Mouse (Mus musculus): ENCODE data around the gene Rbpms2. TPM values are rescaled to one million over a fixed set of nuclear protein-coding genes. Genes with fewer than 3 reads are reported as not detected.
A peak's percentile ranks its signal among the peaks of the same experiment; 100 is the strongest.

The Rbpms2 gene
- 10 to 100 TPM; 29.4 to 32.5 TPM for total RNA-seq (2021)
- polyA plus RNA-seq (2012; rRNA removed) = 102 and 105 TPM in 2 replicates
- long read RNA-seq, transcript Rbpms2-201 (8 exons, 1,987 nt) = major isoform, 17 of 28 reads
- long read RNA-seq, partial matches to known transcripts = 3 of 28 reads
- long read RNA-seq, other reads (novel, unspliced or antisense) = 8 of 28 reads

DNA sequence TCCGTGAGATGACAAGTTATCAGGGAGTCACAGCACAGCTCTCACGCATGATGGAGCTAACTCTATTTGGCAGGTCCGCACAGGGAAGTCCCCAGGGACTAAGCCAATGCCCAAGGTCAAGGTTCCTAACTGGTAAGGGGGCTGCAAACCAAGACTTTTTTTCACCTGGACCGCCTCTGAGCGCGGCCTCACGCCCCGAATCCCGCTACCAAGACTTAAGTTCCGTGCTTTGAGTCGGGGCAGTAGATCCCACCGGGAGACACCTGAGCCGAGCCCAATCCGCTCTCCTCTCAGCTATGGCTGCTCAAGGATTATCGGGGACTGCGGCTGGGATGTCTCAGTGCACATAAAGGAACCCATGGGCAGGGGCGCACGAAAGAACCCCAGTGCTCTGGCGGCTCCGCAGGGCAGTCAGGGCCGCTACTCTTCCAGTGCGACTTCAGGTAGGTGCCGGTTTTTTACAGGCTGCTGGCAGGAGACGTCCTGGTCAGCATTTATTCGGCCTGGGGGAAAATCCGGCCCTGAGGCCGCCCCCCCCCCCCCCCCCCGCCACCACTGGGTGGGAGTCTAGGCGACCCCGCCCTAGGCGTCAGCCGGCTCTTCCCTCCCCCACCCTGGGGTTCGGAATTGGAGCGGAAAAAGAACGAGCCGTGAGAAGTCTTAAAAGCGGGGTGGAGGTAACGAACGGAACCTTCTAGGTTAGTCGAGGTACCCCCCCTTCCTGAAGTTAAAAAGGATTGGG, at the start of gene Rbpms2:
Gene Rbpms2, plus strand, starts transcription at position 624 of the 742 bp plus-strand sequence.
- Histone ChIP-seq H3K79me2 (replicated peaks; ENCODE audit: control insufficient read depth, insufficient read depth, low read length) (no peaks in the 10 kb centered on the region), H3K27me3 (ENCODE audit: control insufficient read depth, insufficient read depth, low read length) (no peaks in the 10 kb centered on the region), H3K9ac (ENCODE audit: low read depth, low read length) (peak within 1 kb of the TSS; percentile 95), H3K36me3 (ENCODE audit: control insufficient read depth, insufficient read depth, low read length) (no peaks in the 10 kb centered on the region), H3K27ac (peak within 1 kb of the TSS; percentile 89), H3K4me1 (ENCODE audit: control insufficient read depth, insufficient read depth, low read length) (no peaks in the 10 kb centered on the region), H3K4me3 (peak within 1 kb of the TSS; percentile 59)
- TF ChIP-seq CTCF (IDR thresholded peaks at IDR 0.05) (no peak), EP300 (IDR thresholded peaks at IDR 0.05; ENCODE audit: insufficient read depth, low read depth, low read length) (no peak), POLR2A (IDR thresholded peaks at IDR 0.05; ENCODE audit: insufficient read depth, low read depth, low read length) (0 out of 2 replicates have a peak, but pooled peaks have one; percentile 15)
- peak; percentile 67 to 71 for DNase-seq
- intact Hi-C loops (cut with DNase I) = loop anchor here (2.0 to 5.0 kb wide), 2 partner anchors 33 to 48 kb away; no protein-coding TSS in a partner anchor
- WGBS = 4% methylated on average over 40 of the region's 40 CpGs

DNA sequence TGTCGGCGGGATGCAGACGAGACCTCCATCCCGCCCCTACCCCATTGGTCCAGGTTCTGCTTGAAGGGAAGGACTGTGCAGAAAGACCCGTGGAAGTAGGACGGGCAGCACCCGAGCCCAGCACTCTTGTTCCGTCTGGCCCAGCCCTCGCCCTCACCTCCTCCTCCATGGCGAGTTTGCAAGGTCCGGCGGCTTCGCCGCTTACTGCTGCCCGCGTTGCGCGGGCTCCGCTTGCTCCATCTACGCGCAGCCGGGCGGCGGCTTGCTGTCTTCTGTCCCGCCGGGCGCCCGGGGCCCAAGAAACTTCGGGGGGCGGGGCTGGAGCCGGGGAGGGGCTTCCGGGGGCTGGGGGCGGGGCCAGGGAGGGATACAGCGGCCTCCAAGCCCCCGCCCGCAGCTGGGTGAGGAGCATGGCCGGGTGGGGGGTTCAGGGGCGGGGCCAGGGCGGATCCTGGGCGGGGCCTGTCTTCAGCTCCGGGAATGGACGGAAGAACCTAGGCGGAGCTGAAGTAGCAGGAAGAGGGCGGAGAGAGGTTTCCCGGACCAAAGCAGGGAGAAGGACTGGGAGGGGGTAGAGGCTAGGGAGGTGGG, 49.6 kb upstream of the Rbpms2 start, which contains the start of gene Plekho2:
Gene Plekho2, minus strand, starts transcription at position 260 of the 591 bp plus-strand sequence.
- peak; percentile 93 to 95 for DNase-seq
- TF ChIP-seq POLR2A (IDR thresholded peaks at IDR 0.05; ENCODE audit: insufficient read depth, low read depth, low read length) = peak; percentile 92
- TF ChIP-seq EP300 (IDR thresholded peaks at IDR 0.05; ENCODE audit: insufficient read depth, low read depth, low read length) = no peak
- H3K4me3 ChIP-seq = peak within 1 kb of the TSS; percentile 90
- no peaks in the 10 kb centered on the region for H3K27me3 ChIP-seq (ENCODE audit: control insufficient read depth, insufficient read depth, low read length)
- WGBS = under 1% methylated on average over 45 of the region's 45 CpGs
- H3K79me2 ChIP-seq (replicated peaks; ENCODE audit: control insufficient read depth, insufficient read depth, low read length) = no peaks in the 10 kb centered on the region
- no peaks in the 10 kb centered on the region; the same call in 1 of the 2 replicates for H3K36me3 ChIP-seq (ENCODE audit: control insufficient read depth, insufficient read depth, low read length)
- peak within 1 kb of the TSS; percentile 77 for H3K9ac ChIP-seq (ENCODE audit: low read depth, low read length)
- H3K4me1 ChIP-seq (ENCODE audit: control insufficient read depth, insufficient read depth, low read length) = peaks cover 23% of the 10 kb centered on the region
- intact Hi-C loops (cut with DNase I) = loop anchor here (2.0 to 5.0 kb wide), 2 partner anchors 29 to 118 kb away; partner anchors contain the start of gene Spg21
- H3K27ac ChIP-seq = peak within 1 kb of the TSS; percentile 92

DNA sequence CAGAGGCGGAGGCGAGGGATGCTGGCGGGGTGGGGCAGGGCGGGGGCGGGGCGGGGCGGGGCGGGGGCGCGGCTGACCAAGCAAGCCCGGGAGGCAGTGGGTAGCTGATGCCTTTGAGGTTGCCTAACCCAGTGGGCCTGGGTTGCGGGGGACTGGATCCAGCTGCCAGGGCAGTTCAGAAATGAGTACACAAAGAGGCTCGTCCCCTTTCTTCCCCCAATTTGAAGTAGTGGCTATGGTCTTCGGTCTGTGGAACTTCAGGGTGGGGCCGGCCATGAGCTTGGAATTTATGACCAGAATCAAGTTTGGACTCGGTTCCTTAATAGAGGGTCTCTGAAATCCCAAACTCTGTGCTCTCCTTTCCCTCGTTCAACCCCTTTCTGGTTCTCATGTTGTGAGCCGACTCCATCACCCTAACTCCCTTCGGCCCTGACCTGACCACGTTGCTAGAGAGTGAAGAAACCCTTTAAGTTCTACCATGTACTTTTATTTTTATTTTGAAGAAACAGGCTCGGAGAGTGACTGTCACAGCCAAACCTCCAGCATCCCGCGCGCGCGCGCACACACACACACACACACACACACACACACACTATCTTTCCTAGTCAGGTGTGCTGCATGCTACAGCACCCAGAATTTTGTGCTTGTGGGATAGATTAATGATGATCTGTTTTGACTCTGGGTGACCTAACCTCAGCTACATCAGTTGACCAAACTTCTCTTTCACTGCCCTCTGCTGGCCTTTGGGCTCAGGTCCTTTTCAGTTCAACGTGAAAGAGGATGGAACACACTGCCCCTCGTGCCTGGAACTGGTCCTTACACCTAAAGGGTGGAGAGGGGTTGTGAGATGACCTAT, 48.8 kb upstream of the Rbpms2 start:
- Histone ChIP-seq H3K79me2 (replicated peaks; ENCODE audit: control insufficient read depth, insufficient read depth, low read length) (no peaks in the 10 kb centered on the region), H3K4me1 (ENCODE audit: control insufficient read depth, insufficient read depth, low read length) (peaks cover 18% of the 10 kb centered on the region), H3K9ac (ENCODE audit: low read depth, low read length) (peak overlapping the region; percentile 43), H3K27me3 (ENCODE audit: control insufficient read depth, insufficient read depth, low read length) (no peaks in the 10 kb centered on the region), H3K36me3 (ENCODE audit: control insufficient read depth, insufficient read depth, low read length) (no peaks in the 10 kb centered on the region; the same call in 1 of the 2 replicates), H3K4me3 (peak overlapping the region; percentile 59), H3K27ac (peak overlapping the region; percentile 75)
- WGBS = 3% methylated on average over 26 of the region's 29 CpGs
- peak; percentile 85 to 90 for DNase-seq
- intact Hi-C loops (cut with DNase I) = loop anchor here (1.0 to 5.0 kb wide), 2 partner anchors 56 to 118 kb away; partner anchors contain the start of gene Spg21
- TF ChIP-seq EP300 (IDR thresholded peaks at IDR 0.05; ENCODE audit: insufficient read depth, low read depth, low read length) (peak; percentile 97), POLR2A (IDR thresholded peaks at IDR 0.05; ENCODE audit: insufficient read depth, low read depth, low read length) (peak; percentile 62), CTCF (IDR thresholded peaks at IDR 0.05) (peak; percentile 87)

DNA sequence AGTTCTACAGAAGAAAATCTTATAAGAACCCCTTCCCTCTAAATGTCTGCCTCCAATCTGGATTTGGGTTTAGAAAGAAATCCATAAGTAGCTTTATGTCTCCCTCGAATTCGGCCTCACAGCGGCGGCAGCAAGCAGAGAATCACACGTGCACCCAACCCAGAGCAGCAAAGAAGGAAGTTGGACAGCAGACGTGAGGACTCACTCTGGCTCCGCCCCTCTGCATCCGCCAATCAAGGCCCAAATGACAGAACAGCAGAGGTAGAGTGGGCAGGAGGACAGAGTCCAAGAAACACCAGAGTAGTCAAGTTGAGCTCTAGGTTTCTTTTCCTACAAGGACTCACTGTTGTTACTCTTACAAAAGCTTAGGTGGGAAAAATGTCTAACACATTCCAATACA, 46.4 kb upstream of the Rbpms2 start:
- Histone ChIP-seq H3K79me2 (replicated peaks; ENCODE audit: control insufficient read depth, insufficient read depth, low read length) (no peaks in the 10 kb centered on the region), H3K4me3 (no peak overlapping the region), H3K4me1 (ENCODE audit: control insufficient read depth, insufficient read depth, low read length) (peaks cover 12% of the 10 kb centered on the region), H3K27ac (no peak overlapping the region), H3K9ac (ENCODE audit: low read depth, low read length) (no peak overlapping the region), H3K36me3 (ENCODE audit: control insufficient read depth, insufficient read depth, low read length) (no peaks in the 10 kb centered on the region), H3K27me3 (ENCODE audit: control insufficient read depth, insufficient read depth, low read length) (no peaks in the 10 kb centered on the region)
- whole genome bisulfite sequencing = 23% methylated on average over 8 of the region's 8 CpGs
- TF ChIP-seq CTCF (IDR thresholded peaks at IDR 0.05) (no peak), POLR2A (IDR thresholded peaks at IDR 0.05; ENCODE audit: insufficient read depth, low read depth, low read length) (no peak), EP300 (IDR thresholded peaks at IDR 0.05; ENCODE audit: insufficient read depth, low read depth, low read length) (no peak)
- intact Hi-C loops (cut with DNase I) = loop anchor here (5.0 kb wide), 1 partner anchor 121 kb away; the partner anchor contains the start of gene Spg21
- peak in 1 of 2 experiments; percentile 50 for DNase-seq

Data from heart, adult 2 months (tissue).